Mouse (Mus musculus): ENCODE data around the gene Dnah14. TPM values are rescaled to one million over a fixed set of nuclear protein-coding genes. Genes with fewer than 3 reads are reported as not detected.

The Dnah14 gene
- polyA plus RNA-seq, 1 experiment from 2014 or later: 0.89 TPM

DNA sequence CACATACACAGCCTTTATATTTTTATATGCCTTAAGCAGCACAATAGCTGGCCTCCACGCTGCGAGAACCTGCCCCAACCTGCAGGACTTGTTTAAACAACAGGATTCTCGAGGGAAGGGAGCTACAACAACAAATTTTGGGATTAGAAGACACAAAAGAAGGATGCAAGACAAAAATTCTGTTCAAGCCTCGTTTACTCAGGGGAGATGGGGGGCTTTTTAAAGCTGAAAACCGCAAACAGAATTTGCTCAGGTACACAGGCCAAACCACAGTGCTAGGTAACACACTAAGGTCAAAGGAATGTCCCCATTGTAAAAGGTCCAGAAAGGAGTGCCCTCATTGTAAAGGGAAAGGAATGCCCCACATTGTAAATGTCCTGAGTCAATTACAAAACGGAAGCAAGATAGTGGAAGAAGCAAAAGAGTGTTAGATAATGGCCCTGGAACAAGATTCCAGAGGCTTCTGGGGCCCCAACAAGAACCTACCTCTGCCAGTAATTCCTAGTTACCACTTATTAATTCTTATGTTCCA is 46.9 kb downstream of the Dnah14 start:
- Histone ChIP-seq H3K9ac (no peak overlapping the region), H3K27ac (no peak overlapping the region), H3K36me3 (no peaks in the 10 kb centered on the region), H3K4me2 (replicated peaks) (no peak overlapping the region), H3K4me1 (no peaks in the 10 kb centered on the region), H3K9me3 (replicated peaks) (no peaks in the 10 kb centered on the region), H3K4me3 (no peak overlapping the region), H3K27me3 (no peaks in the 10 kb centered on the region)
- no peak for ATAC-seq (ENCODE audit: low FRiP score)
- WGBS: 62% methylated on average over 6 of the region's 6 CpGs

GRCm38 (mm10) chr1:181624876-181625275 is 48.5 kb downstream of the Dnah14 start:
- Histone ChIP-seq H3K36me3 (no peaks in the 10 kb centered on the region), H3K27me3 (no peaks in the 10 kb centered on the region), H3K9me3 (replicated peaks) (no peaks in the 10 kb centered on the region), H3K4me1 (no peaks in the 10 kb centered on the region), H3K4me3 (no peak overlapping the region), H3K27ac (no peak overlapping the region), H3K9ac (no peak overlapping the region), H3K4me2 (replicated peaks) (no peak overlapping the region)
- no peak for ATAC-seq (ENCODE audit: low FRiP score)
- WGBS: 93% methylated on average over 8 of the region's 8 CpGs

DNA sequence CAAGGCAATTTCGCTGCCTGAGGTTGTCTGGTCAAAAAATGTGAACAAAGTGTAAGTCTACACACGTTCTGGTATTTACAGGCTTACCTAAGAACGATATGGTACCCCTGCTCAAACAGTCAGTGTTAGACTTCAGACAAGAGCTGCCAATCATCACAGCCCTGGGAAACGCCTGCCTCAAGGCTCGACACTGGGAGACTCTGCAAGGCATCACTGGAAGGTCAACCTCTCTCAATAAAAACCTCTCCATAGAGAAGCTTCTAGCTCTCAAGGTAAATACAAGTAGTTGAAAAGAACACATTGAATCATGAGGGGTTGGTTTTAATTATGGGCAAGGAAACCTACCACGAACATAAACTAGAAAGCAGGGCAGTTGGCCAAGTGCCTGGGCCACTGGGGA is 51.9 kb downstream of the Dnah14 start:
- 63% methylated on average over 6 of the region's 6 CpGs for WGBS
- no peaks in the 10 kb centered on the region for H3K4me1 ChIP-seq

DNA sequence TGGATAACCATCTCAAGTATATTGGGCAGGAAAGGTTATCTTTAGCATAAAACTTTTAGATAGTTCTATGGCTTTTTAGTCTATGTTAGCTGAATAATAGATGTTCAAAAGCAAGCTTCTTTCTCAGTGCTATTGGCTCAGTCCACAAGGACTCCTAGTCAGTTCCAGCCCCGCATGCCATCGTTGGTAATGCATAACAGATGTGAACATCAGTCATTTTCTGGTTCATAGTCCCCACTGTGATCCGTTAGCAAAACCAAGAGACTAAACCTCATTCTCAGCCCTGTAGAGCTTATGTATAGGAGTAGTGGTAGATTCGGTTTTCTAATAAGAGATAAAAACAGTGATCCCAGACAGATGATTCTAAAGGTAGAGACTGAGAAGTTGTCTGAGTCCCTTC is 55.0 kb downstream of the Dnah14 start:
- no peak overlapping the region for H3K27ac ChIP-seq
- no peak for ATAC-seq (ENCODE audit: low FRiP score)
- no peak overlapping the region for H3K4me2 ChIP-seq (replicated peaks)
- H3K4me1 ChIP-seq: no peaks in the 10 kb centered on the region
- no peaks in the 10 kb centered on the region for H3K27me3 ChIP-seq
- no peak overlapping the region for H3K9ac ChIP-seq
- no peaks in the 10 kb centered on the region for H3K9me3 ChIP-seq (replicated peaks)
- H3K4me3 ChIP-seq: no peak overlapping the region
- 64% methylated on average over 4 of the region's 4 CpGs for WGBS
- H3K36me3 ChIP-seq: no peaks in the 10 kb centered on the region

More for the DNA sequence above, 51.9 kb downstream of the Dnah14 start:
- H3K36me3 ChIP-seq: no peaks in the 10 kb centered on the region
- H3K27me3 ChIP-seq: no peaks in the 10 kb centered on the region
- H3K27ac ChIP-seq: no peak overlapping the region
- no peaks in the 10 kb centered on the region for H3K9me3 ChIP-seq (replicated peaks)
- no peak overlapping the region for H3K9ac ChIP-seq
- H3K4me3 ChIP-seq: no peak overlapping the region
- no peak overlapping the region for H3K4me2 ChIP-seq (replicated peaks)
- ATAC-seq (ENCODE audit: low FRiP score): no peak

DNA sequence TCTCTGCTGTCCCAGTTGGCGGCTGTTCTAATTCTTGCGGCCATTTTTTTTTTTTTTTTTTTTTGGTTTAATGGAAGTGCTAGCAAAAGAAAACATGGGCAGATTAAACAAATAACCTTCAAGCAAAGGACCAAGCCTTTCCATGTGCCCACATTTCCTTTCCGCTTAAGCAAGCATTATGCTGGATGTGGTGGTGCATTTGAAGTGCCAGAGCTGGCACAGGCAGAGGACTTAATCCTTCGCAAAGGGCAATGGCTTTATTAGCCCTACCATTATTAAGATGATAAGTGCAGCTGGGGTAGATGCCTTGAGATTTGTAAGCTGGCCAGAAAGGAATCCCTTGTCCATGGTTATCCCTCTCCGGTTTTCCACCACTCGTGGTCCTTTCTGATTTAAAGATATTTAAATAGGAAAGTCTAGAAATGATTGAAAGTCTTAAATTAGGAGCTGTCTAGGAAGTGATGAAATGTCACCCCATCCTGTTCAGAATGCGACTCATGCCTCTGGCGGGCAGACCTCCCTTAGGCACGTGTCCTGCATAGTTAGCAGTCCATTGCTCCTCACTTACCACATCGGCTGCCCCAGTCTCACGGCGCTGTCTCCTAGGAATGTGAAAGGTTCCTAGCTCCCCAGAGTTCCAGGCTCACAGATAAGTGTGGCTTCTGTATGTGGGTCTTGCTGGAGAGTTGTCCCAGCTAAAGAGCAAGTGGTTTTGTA is 61.8 kb downstream of the Dnah14 start:
- Histone ChIP-seq H3K4me1 (no peaks in the 10 kb centered on the region), H3K36me3 (no peaks in the 10 kb centered on the region), H3K9me3 (replicated peaks) (no peaks in the 10 kb centered on the region), H3K4me3 (no peak overlapping the region), H3K27ac (no peak overlapping the region), H3K27me3 (no peaks in the 10 kb centered on the region), H3K4me2 (replicated peaks) (no peak overlapping the region), H3K9ac (no peak overlapping the region)
- WGBS: 76% methylated on average over 12 of the region's 12 CpGs
- no peak for ATAC-seq (ENCODE audit: low FRiP score)

DNA sequence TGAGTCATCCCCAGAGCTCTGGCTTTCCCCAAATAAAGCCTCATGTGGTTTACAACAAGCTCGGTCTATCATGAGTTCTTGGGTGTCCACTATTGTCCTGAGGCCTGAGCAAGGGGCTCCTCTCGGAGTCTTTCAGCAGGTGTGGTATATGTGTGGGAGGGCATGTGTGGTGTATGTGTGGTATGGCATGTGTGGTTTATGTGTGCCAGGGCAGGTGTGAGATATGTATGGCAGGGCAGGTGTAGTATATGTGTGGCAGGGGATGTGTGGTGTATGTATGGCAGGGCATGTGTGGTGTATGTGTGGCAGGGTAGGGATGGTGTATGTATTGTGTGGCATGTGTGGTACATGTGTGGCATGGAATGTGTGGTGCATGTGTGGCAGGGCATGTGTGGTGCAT is 64.0 kb downstream of the Dnah14 start:
- no peaks in the 10 kb centered on the region for H3K36me3 ChIP-seq
- no peak overlapping the region for H3K27ac ChIP-seq
- no peak overlapping the region for H3K4me2 ChIP-seq (replicated peaks)
- 88% methylated on average over 2 of the region's 2 CpGs for WGBS
- no peaks in the 10 kb centered on the region for H3K9me3 ChIP-seq (replicated peaks)
- H3K27me3 ChIP-seq: 0 out of 2 replicates have a peak, but pooled peaks cover 2% of the 10 kb centered on the region
- H3K4me1 ChIP-seq: no peaks in the 10 kb centered on the region
- H3K4me3 ChIP-seq: no peak overlapping the region
- no peak for ATAC-seq (ENCODE audit: low FRiP score)
- H3K9ac ChIP-seq: no peak overlapping the region

DNA sequence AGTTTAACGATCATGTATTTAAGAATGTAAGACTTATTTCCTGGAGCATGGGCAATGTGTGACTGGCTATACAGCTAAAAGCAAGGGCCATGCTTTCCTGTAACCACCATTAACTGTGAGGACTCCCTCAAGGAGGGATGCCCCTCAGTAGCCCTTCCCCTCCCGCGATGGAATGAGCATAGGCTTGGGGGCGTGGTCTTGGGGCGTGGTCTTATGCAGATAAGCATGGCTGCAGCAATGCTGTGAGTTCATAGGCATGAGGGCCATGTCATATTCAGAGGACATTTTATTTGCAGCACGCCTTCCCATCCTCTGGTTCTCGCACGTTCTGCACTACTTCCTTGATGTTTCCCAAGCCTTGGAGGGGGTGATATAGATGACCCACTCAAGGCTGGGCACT is 71.1 kb downstream of the Dnah14 start:
- H3K27me3 ChIP-seq: 0 out of 2 replicates have a peak, but pooled peaks cover 2% of the 10 kb centered on the region
- H3K9ac ChIP-seq: no peak overlapping the region
- no peaks in the 10 kb centered on the region for H3K9me3 ChIP-seq (replicated peaks)
- H3K4me3 ChIP-seq: no peak overlapping the region
- H3K4me2 ChIP-seq (replicated peaks): no peak overlapping the region
- no peaks in the 10 kb centered on the region for H3K4me1 ChIP-seq
- ATAC-seq (ENCODE audit: low FRiP score): no peak
- no peak overlapping the region for H3K27ac ChIP-seq
- no peaks in the 10 kb centered on the region for H3K36me3 ChIP-seq
- 58% methylated on average over 8 of the region's 8 CpGs for WGBS

DNA sequence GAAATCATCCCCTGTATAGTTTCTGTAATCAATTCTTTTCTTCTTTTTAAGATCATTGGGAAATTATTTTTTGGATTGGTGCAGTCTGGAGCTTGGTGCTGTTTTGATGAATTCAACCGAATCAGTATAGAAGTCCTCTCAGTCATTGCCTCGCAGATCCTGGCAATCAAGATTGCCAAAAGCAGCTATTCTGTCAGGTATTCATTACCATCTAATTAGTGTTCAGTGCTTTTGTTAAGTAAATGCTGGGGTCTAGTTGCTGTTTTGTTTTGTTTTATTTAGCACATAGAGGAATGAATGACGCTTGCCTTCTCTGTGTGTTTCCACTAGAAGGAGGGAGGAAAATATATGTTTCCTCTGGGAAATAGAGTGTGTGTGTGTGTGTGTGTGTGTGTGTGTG is 77.1 kb downstream of the Dnah14 start:
- no peak for ATAC-seq (ENCODE audit: low FRiP score)
- no peaks in the 10 kb centered on the region for H3K36me3 ChIP-seq
- H3K27me3 ChIP-seq: no peaks in the 10 kb centered on the region
- WGBS: 47% methylated on average over 3 of the region's 3 CpGs
- H3K27ac ChIP-seq: no peak overlapping the region
- no peak overlapping the region for H3K4me2 ChIP-seq (replicated peaks)
- H3K9me3 ChIP-seq (replicated peaks): no peaks in the 10 kb centered on the region
- H3K9ac ChIP-seq: no peak overlapping the region
- no peaks in the 10 kb centered on the region for H3K4me1 ChIP-seq
- no peak overlapping the region for H3K4me3 ChIP-seq

GRCm38 (mm10) chr1:181656421-181656820 is 80.1 kb downstream of the Dnah14 start:
- H3K27me3 ChIP-seq: no peaks in the 10 kb centered on the region
- H3K36me3 ChIP-seq: no peaks in the 10 kb centered on the region
- no peak overlapping the region for H3K9ac ChIP-seq
- H3K27ac ChIP-seq: no peak overlapping the region
- no peaks in the 10 kb centered on the region for H3K9me3 ChIP-seq (replicated peaks)
- no peak for ATAC-seq (ENCODE audit: low FRiP score)
- no peak overlapping the region for H3K4me2 ChIP-seq (replicated peaks)
- no peaks in the 10 kb centered on the region for H3K4me1 ChIP-seq
- 75% methylated on average over 5 of the region's 5 CpGs for WGBS
- no peak overlapping the region for H3K4me3 ChIP-seq

- H3K9me3 ChIP-seq (replicated peaks): no peaks in the 10 kb centered on the region
- no peak overlapping the region for H3K4me3 ChIP-seq
- H3K4me1 ChIP-seq: no peaks in the 10 kb centered on the region
- no peaks in the 10 kb centered on the region for H3K36me3 ChIP-seq
- 71% methylated on average over 4 of the region's 4 CpGs for whole genome bisulfite sequencing
- H3K4me2 ChIP-seq (replicated peaks): no peak overlapping the region
- ATAC-seq (ENCODE audit: low FRiP score): no peak
- no peak overlapping the region for H3K9ac ChIP-seq
- no peak overlapping the region for H3K27ac ChIP-seq
- H3K27me3 ChIP-seq: no peaks in the 10 kb centered on the region
Observed at GRCm38 (mm10) chr1:181666801-181667200, 90.4 kb downstream of the Dnah14 start.

DNA sequence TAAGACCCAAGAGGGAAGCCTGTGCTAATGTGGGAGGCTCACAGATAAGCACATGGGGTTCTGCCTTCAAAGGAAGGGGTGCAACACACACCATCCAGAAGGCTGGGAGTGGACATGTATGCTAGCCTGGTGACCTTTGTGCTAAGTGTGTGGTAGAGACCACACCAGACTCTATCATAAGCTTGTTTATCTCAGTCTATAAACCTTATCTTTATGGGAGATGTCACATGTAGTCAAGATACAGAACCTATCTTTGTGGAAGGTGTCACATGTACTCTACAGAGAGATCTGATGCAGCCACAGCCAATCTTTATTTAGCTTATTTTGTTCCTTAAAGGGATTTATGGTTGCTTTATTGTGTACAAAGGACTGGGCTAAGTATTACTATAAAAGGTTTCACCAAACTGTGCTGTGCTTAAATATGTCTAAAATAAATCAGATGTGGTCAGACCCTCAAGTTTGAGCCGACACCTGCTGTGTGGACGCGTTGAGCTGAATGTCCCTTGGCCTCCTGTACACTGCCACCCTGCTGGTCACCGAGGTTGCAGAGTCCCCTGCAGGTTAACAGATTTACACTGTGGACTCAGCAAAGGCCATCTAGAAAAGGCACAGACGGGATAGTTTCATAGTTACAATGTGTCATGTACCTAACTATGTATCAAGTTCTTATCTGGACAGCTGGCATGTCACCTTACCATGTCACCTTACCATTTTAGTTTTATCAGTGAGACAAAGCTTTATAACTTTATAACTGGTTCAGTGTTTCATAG is 118.6 kb downstream of the Dnah14 start:
- ATAC-seq (ENCODE audit: low FRiP score): no peak
- no peaks in the 10 kb centered on the region for H3K36me3 ChIP-seq
- H3K4me2 ChIP-seq (replicated peaks): no peak overlapping the region
- H3K4me3 ChIP-seq: no peak overlapping the region
- H3K4me1 ChIP-seq: no peaks in the 10 kb centered on the region
- no peaks in the 10 kb centered on the region for H3K9me3 ChIP-seq (replicated peaks)
- H3K9ac ChIP-seq: no peak overlapping the region
- H3K27me3 ChIP-seq: no peaks in the 10 kb centered on the region
- WGBS: 76% methylated on average over 5 of the region's 5 CpGs
- H3K27ac ChIP-seq: no peak overlapping the region

DNA sequence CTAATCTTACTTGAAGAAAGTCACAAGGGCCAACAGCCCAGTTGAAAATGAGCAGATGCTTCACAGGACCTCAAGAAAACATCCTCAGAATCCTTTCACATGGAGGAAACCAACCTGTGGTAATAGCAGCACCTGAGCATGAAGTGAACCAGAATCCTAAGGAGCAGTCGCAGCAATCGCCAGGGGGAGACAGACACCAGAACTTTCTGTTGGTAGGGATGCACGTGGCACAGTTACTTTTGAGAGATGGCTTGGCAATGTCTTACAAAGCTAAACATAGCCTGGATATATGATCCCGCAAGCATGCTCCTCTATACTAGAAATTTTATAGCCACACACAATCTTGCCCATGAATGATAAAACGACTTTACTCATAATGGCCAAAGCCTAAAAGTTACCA is 152.3 kb downstream of the Dnah14 start:
- H3K9ac ChIP-seq: no peak overlapping the region
- WGBS: 66% methylated on average over 5 of the region's 5 CpGs

More for the DNA sequence above, 152.3 kb downstream of the Dnah14 start:
- Histone ChIP-seq H3K27me3 (no peaks in the 10 kb centered on the region), H3K27ac (no peak overlapping the region), H3K9me3 (replicated peaks) (no peaks in the 10 kb centered on the region), H3K4me2 (replicated peaks) (no peak overlapping the region), H3K4me3 (no peak overlapping the region), H3K36me3 (no peaks in the 10 kb centered on the region), H3K4me1 (no peaks in the 10 kb centered on the region)
- ATAC-seq (ENCODE audit: low FRiP score): no peak
